Mouse (Mus musculus) midbrain, embryonic 10.5 days (tissue): ENCODE results near the gene Nek3. TPM values are rescaled to one million over a fixed set of nuclear protein-coding genes. Genes with fewer than 3 reads are reported as not detected.
A peak's percentile ranks its signal among the peaks of the same experiment; 100 is the strongest.

Experiments
- DNase-seq: peaks from one replicate; pipeline ENCODE4 v3.0.0-alpha.2; 2017; ENCODE audit warnings: low spot score
- H3K27ac ChIP-seq: fragments of 300-500 bp; sonication (generic); replicated peaks from 2 replicates; pipeline ENCODE4 v1.5.1; 2016; ENCODE audit warnings: mild to moderate bottlenecking
- H3K27me3 ChIP-seq: fragments of 300-500 bp; sonication (generic); 2 replicates; pipeline ENCODE4 v1.6.1; 2016; ENCODE audit warnings: low read depth, mild to moderate bottlenecking; ENCODE audit not compliant: poor library complexity, severe bottlenecking
- H3K36me3 ChIP-seq: fragments of 300-500 bp; sonication (generic); 2 replicates; pipeline ENCODE4 v1.6.1; 2016; ENCODE audit warnings: mild to moderate bottlenecking, moderate library complexity
- H3K4me1 ChIP-seq: fragments of 300-500 bp; sonication (generic); 2 replicates; pipeline ENCODE4 v1.6.1; 2016
- H3K4me3 ChIP-seq: fragments of 300-500 bp; sonication (generic); 2 replicates; pipeline ENCODE4 v1.5.1; 2016; ENCODE audit warnings: mild to moderate bottlenecking, moderate library complexity
- H3K9me3 ChIP-seq: fragments of 300-500 bp; sonication (generic); replicated peaks from 2 replicates; pipeline ENCODE4 v1.6.1; 2016; ENCODE audit warnings: mild to moderate bottlenecking
- WGBS: fragments of 180-500 bp; shearing (Covaris S2); methylation state at CpG from one replicate; pipeline ENCODE4 v1.1.7; 2016; 5-methylcytosine and 5-hydroxymethylcytosine counted together
- polyA plus RNA-seq: library from polyadenylated mRNA; unstranded; fragments of >200 nt; fragmentation: Nextera tagmentation; extraction: Ambion mirVana; gene quantifications from 2 replicates; pipeline ENCODE4 v1.2.1, GENCODE M21; 2016

The Nek3 gene
- 7.7 and 8.2 TPM in 2 replicates for polyA plus RNA-seq

GRCm38 (mm10) chr8:22166080-22166603 lies at the start of gene Nek3:
Gene Nek3, minus strand, starts transcription at chr8:22166435.
- H3K9me3 ChIP-seq: no peaks in the 10 kb centered on the region
- H3K27me3 ChIP-seq: no peaks in the 10 kb centered on the region
- peaks cover 41% of the 10 kb centered on the region for H3K36me3 ChIP-seq
- WGBS: under 1% methylated on average over 43 of the region's 43 CpGs
- peak within 1 kb of the TSS; percentile 89 for H3K27ac ChIP-seq
- peak; percentile 95 for DNase-seq
- H3K4me1 ChIP-seq: peaks cover 16% of the 10 kb centered on the region
- peak within 1 kb of the TSS; percentile 68 for H3K4me3 ChIP-seq

GRCm38 (mm10) chr8:22214826-22215225 lies 48.6 kb upstream of the Nek3 start:
- Histone ChIP-seq H3K4me3 (no peak overlapping the region), H3K27me3 (no peaks in the 10 kb centered on the region), H3K27ac (no peak overlapping the region), H3K9me3 (no peaks in the 10 kb centered on the region), H3K36me3 (peaks cover 87% of the 10 kb centered on the region), H3K4me1 (no peaks in the 10 kb centered on the region)
- no peak for DNase-seq
- 97% methylated on average over 10 of the region's 10 CpGs for WGBS

DNA sequence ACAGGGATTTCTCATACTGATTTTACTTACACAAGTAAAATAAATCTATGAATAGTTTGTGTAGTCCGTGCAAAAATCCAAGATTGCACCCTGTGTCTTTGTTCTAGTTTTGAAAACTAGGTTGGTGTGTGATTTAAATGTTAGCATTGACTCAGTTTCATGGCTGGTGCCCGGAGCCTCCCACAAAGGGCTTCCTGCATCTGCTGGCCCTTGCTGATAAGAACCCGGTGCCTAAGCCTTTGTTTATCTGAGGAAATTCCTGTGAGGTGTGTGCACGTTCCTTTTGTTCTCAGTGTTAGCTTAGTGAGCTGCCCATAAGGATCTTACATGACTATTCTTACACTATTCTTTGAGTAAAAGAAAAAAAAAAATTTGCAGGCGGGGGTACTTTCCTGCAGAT lies 42.8 kb upstream of the Nek3 start:
- H3K27me3 ChIP-seq: no peaks in the 10 kb centered on the region
- no peak for DNase-seq
- no peaks in the 10 kb centered on the region for H3K4me1 ChIP-seq
- no peak overlapping the region for H3K27ac ChIP-seq
- peaks cover 76% of the 10 kb centered on the region for H3K36me3 ChIP-seq
- H3K9me3 ChIP-seq: no peaks in the 10 kb centered on the region
- no peak overlapping the region for H3K4me3 ChIP-seq
- 66% methylated on average over 5 of the region's 5 CpGs for whole genome bisulfite sequencing

- H3K4me3 ChIP-seq: no peak overlapping the region
- no peaks in the 10 kb centered on the region for H3K27me3 ChIP-seq
- DNase-seq: no peak
- H3K36me3 ChIP-seq: peaks cover 78% of the 10 kb centered on the region
- 84% methylated on average over 4 of the region's 4 CpGs for WGBS
- no peaks in the 10 kb centered on the region for H3K9me3 ChIP-seq
- no peaks in the 10 kb centered on the region for H3K4me1 ChIP-seq
- no peak overlapping the region for H3K27ac ChIP-seq
These were observed 41.3 kb upstream of the Nek3 start for GRCm38 (mm10) chr8:22207535-22207934.

- Histone ChIP-seq H3K4me3 (no peak overlapping the region), H3K27me3 (no peaks in the 10 kb centered on the region), H3K36me3 (peaks cover 48% of the 10 kb centered on the region), H3K9me3 (0 out of 2 replicates have a peak, but pooled peaks cover 5% of the 10 kb centered on the region), H3K27ac (no peak overlapping the region), H3K4me1 (peaks cover 7% of the 10 kb centered on the region)
- 97% methylated on average over 8 of the region's 8 CpGs for WGBS
- no peak for DNase-seq
These were observed 33.2 kb upstream of the Nek3 start for GRCm38 (mm10) chr8:22199481-22199880.

DNA sequence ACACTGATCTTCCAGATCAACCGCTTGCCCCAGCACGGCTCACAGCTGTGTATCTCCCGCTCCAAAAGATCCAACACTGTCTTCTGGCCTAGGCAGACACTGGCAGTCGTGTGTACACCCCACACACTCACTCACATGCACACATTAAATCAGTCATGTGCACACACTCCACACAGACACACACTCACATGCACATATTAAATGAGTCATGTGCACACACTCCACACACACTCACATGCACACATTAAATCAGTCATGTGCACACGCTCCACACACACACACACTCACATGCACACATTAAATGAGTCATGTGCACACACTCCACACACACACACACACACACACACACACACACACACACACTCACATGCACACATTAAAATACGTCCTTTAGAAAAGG lies 31.7 kb upstream of the Nek3 start:
- H3K36me3 ChIP-seq: peaks cover 38% of the 10 kb centered on the region
- no peak for DNase-seq
- no peaks in the 10 kb centered on the region for H3K27me3 ChIP-seq
- no peak overlapping the region for H3K4me3 ChIP-seq
- no peak overlapping the region for H3K27ac ChIP-seq
- WGBS: 92% methylated on average over 6 of the region's 6 CpGs
- 0 out of 2 replicates have a peak, but pooled peaks cover 5% of the 10 kb centered on the region for H3K9me3 ChIP-seq
- peaks cover 19% of the 10 kb centered on the region for H3K4me1 ChIP-seq

DNA sequence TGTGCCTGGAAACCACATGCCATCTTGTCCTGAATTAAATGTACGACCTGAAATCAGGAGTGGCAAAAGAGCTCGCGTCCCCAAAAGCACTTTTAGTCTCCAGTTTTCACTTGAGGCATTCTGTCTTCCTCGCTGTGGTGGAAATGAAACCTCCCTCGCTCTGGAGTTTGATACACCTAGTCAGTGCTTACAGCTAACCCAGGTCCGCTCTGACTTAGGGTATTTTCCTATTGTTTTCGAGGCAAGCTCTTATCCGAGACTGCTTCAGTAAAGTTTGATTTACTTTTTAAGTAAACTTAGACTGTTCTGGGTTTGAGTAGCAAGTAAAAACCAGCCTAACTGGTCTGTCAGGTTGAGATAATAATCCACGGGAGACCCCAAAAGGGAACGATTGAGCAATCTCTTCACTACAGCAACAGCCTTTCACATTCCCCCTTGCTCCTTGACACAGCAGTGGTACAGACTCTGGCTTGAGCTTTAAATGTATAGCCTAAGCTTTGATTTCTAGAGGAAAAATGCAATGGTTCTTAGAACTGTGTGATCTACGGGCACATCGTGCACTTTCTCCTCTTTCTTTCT lies 27.3 kb upstream of the Nek3 start:
- H3K4me3 ChIP-seq: peak overlapping the region; percentile 80
- H3K36me3 ChIP-seq: peaks cover 8% of the 10 kb centered on the region
- H3K27me3 ChIP-seq: no peaks in the 10 kb centered on the region
- 19% methylated on average over 12 of the region's 12 CpGs for WGBS
- H3K9me3 ChIP-seq: no peaks in the 10 kb centered on the region
- peak overlapping the region; percentile 98 for H3K27ac ChIP-seq
- H3K4me1 ChIP-seq: peaks cover 19% of the 10 kb centered on the region
- DNase-seq: no peak

DNA sequence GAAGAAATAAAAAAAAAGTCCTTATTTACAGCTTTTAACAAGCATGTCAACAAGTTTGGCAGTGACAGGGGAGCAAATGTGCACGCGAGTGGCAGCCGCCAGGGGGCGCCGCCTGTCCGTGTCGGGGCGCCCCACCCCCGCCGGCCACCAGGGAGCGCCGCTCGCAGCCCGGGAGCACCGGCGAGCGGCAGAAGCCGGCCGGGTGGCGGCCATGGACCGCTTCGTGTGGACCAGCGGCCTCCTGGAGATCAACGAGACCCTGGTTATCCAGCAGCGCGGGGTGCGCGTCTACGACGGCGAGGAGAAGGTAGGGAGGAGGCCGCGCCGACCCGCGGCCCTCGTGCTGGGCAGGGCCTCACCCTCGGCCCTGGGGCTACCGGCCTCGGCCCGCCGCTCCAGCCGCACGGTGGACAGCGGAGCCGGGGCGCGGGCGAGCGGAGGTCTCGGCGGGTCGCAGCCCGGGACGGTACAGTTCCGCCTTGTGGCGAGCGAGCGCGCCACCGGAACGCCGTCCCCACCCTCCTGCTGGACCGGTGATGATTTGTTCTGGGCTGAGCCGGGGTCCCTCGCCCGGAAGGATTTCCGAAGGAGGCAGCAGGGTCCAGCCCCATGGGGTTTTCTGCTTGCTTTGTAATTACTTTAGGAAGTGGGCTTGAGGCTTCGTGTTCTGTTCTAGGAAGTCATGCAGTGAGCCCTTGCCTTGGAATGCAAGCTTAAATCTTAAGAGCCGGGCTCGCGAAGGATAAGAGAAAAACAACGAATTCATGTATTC lies 26.6 kb upstream of the Nek3 start, which contains the start of gene Vps36:
TSS of gene Vps36 (plus strand) at position 150 of the 772 bp plus-strand sequence.
- Histone ChIP-seq H3K27me3 (no peaks in the 10 kb centered on the region), H3K4me1 (peaks cover 19% of the 10 kb centered on the region), H3K36me3 (peaks cover 5% of the 10 kb centered on the region), H3K9me3 (no peaks in the 10 kb centered on the region), H3K4me3 (peak within 1 kb of the TSS; percentile 80), H3K27ac (peak within 1 kb of the TSS; percentile 98)
- DNase-seq: peak; percentile 91
- under 1% methylated on average over 73 of the region's 73 CpGs for WGBS

GRCm38 (mm10) chr8:22185431-22186397 lies 19.5 kb upstream of the Nek3 start, which contains the start of gene Ckap2:
Gene Ckap2, minus strand, starts transcription at chr8:22185819.
- Histone ChIP-seq H3K4me3 (peak within 1 kb of the TSS; percentile 82), H3K27ac (peak within 1 kb of the TSS; percentile 97), H3K4me1 (peaks cover 26% of the 10 kb centered on the region), H3K27me3 (no peaks in the 10 kb centered on the region), H3K36me3 (0 out of 2 replicates have a peak, but pooled peaks cover under 1% of the 10 kb centered on the region), H3K9me3 (no peaks in the 10 kb centered on the region)
- WGBS: 3% methylated on average over 63 of the region's 63 CpGs
- peak; percentile 97 for DNase-seq

GRCm38 (mm10) chr8:22184884-22185283 lies 18.6 kb upstream of the Nek3 start:
- peaks cover 9% of the 10 kb centered on the region for H3K36me3 ChIP-seq
- H3K27me3 ChIP-seq: no peaks in the 10 kb centered on the region
- H3K4me1 ChIP-seq: peaks cover 26% of the 10 kb centered on the region
- WGBS: 4% methylated on average over 3 of the region's 3 CpGs
- H3K9me3 ChIP-seq: no peaks in the 10 kb centered on the region
- peak overlapping the region; percentile 97 for H3K27ac ChIP-seq
- DNase-seq: peak; percentile 31
- H3K4me3 ChIP-seq: peak overlapping the region; percentile 82

DNA sequence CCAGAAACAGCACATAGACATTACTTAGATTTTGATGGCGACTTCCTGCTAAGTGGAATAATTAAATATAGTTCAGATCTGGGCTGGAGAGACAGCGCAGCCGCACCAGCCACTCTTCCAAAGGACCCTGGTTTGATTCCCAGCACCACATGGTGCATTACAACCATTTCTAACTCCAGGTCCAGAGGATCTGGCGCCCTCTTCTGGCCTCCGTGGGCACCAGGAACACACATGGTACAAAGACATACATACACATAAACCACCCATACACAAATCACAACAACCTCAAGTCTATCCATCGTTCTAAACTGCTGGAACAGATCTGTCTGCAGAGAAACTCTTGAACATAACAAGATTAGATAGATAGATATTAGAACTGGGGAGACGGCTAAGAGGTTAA lies 9.7 kb upstream of the Nek3 start:
- Histone ChIP-seq H3K4me3 (no peak overlapping the region), H3K27me3 (no peaks in the 10 kb centered on the region), H3K27ac (no peak overlapping the region), H3K9me3 (peaks cover 13% of the 10 kb centered on the region; the same call in 1 of the 2 replicates), H3K4me1 (no peaks in the 10 kb centered on the region), H3K36me3 (peaks cover 89% of the 10 kb centered on the region)
- no peak for DNase-seq
- 95% methylated on average over 7 of the region's 7 CpGs for WGBS

- no peak for DNase-seq
- peaks cover 16% of the 10 kb centered on the region for H3K4me1 ChIP-seq
- no peaks in the 10 kb centered on the region for H3K9me3 ChIP-seq
- 92% methylated on average over 5 of the region's 5 CpGs for WGBS
- H3K36me3 ChIP-seq: peaks cover 67% of the 10 kb centered on the region
- H3K4me3 ChIP-seq: no peak overlapping the region
- no peaks in the 10 kb centered on the region for H3K27me3 ChIP-seq
- no peak overlapping the region for H3K27ac ChIP-seq
These were observed 2.9 kb upstream of the Nek3 start for GRCm38 (mm10) chr8:22169167-22169566.
